Mouse (Mus musculus): ENCODE measurements around the gene Cacnb4. TPM values are rescaled to one million over a fixed set of nuclear protein-coding genes. Genes with fewer than 3 reads are reported as not detected.

Gene Cacnb4
- polyA plus RNA-seq, 1 experiment = 0.01 TPM

DNA sequence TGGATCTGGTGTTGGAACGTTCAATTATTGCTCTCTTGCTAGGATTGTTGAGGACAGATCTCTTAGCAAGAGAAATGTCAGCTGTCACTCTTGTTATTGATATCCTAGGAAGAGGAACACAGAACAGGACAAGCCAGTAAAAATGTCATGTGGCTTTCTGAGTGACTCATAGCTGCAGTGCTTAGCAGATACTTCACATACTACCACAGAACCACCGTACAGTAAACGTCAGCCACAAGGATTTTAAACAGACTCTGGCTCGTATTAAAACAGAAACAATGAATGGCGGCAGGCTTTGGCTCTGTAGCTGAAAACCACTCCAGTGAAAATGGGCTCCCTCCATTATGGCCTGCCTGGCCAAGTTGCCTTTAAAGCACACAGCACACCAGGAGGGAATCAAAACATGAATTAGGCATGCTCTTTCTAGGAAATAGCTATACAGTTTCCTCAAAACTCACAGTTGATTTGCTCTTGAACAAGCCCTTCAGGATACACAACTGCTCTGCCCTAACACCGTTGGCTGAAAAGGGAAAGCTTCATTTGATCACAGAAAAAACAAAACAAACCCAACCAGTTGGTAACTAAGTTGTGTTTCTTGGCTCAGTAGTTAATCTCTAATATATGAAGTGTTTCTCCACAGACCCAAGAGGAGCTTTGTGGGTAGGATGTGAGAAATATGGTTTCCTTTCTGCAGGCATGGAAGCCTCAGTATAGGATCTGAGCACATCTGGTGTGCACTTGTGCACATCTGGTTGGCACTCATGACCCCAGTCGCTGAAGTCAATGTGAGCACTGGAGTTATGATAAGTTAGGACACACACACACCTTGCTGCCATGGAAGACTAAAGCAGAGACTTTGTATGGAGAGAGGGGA, 220.8 kb downstream of the Cacnb4 start:
- Histone ChIP-seq H3K27me3 (ENCODE audit: control insufficient read depth, insufficient read depth, insufficient read length) (no peaks in the 10 kb centered on the region), H3ac (ENCODE audit: control insufficient read depth, insufficient read length) (no peak overlapping the region), H3K79me2 (ENCODE audit: control insufficient read depth, insufficient read depth) (no peaks in the 10 kb centered on the region), H3K4me2 (ENCODE audit: low read depth) (peak overlapping the region; percentile 64), H3K36me3 (ENCODE audit: control insufficient read depth, insufficient read depth) (no peaks in the 10 kb centered on the region), H3K4me3 (no peak overlapping the region)
- TF ChIP-seq MYOG (IDR thresholded peaks at IDR 0.05; ENCODE audit: control insufficient read depth in 1 of 3, insufficient read depth in 1 of 3, insufficient read length in 2 of 3, low read depth in 2 of 3) = no peak
- TF ChIP-seq USF1 (IDR thresholded peaks at IDR 0.05; ENCODE audit: low read depth) = peak; percentile 39

DNA sequence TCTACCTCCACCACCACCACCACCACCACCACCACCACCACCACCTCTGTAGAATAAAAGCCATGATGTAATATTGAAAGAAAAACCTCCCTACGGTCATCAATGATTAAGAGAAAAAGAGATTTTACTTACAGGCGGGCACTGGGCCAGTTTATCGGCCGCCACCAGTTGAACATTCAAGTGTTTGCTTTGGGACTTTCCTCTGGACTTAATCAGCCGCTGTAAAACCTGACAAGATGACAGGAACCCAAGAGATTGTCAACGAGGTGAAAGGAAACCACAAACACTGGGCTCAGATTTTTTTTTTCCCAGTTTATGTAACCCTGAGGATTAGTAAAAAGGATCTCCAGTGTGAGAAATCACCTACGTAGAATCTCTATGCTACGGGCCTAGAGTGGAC, 226.8 kb downstream of the Cacnb4 start:
- no peaks in the 10 kb centered on the region for H3K36me3 ChIP-seq (ENCODE audit: control insufficient read depth, insufficient read depth)
- H3ac ChIP-seq (ENCODE audit: control insufficient read depth, insufficient read length) = no peak overlapping the region
- H3K4me2 ChIP-seq (ENCODE audit: low read depth) = no peak overlapping the region
- no peak for TF ChIP-seq POLR2AphosphoS2 (IDR thresholded peaks at IDR 0.05; ENCODE audit: insufficient read length, low read depth)
- no peaks in the 10 kb centered on the region for H3K27me3 ChIP-seq (ENCODE audit: control insufficient read depth, insufficient read depth, insufficient read length)
- no peaks in the 10 kb centered on the region for H3K79me2 ChIP-seq (ENCODE audit: control insufficient read depth, insufficient read depth)
- no peak overlapping the region for H3K4me3 ChIP-seq

DNA sequence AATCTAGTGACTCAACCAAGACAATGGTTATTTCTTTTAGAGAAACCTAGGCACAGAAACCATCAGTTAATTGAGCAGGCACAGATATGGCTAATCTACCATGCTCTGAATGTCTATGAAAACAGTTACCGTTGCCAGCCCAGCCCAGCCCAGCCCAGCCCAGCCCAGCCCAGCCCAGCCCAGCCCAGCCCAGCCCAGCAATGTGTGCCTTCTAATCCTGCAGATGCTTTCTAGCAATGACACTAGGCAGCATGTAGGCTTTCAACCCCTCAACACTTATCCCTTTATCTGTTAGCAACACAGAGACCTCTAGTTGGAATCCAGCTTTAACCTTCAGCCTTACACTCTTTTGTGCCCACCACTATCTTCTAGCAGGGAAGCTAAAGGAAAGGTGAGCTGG, 227.7 kb downstream of the Cacnb4 start:
- no peak for TF ChIP-seq SRF (IDR thresholded peaks at IDR 0.05; ENCODE audit: control insufficient read depth, insufficient read length, low read depth)
- TF ChIP-seq MYOD1 (IDR thresholded peaks at IDR 0.05; ENCODE audit: control insufficient read depth in 1 of 3, insufficient read length in 2 of 3, low read depth in 2 of 3) = no peak
- TF ChIP-seq POLR2A (IDR thresholded peaks at IDR 0.05; ENCODE audit: insufficient read length, low read depth) = no peak
- TF ChIP-seq TCF3 (IDR thresholded peaks at IDR 0.05; ENCODE audit: insufficient read length, low read depth) = no peak
- TF ChIP-seq USF1 (IDR thresholded peaks at IDR 0.05; ENCODE audit: low read depth) = no peak
- no peak for TF ChIP-seq MAX (IDR thresholded peaks at IDR 0.05; ENCODE audit: low read depth)
- TF ChIP-seq CEBPB (IDR thresholded peaks at IDR 0.05; ENCODE audit: insufficient read depth, poor library complexity, severe bottlenecking) = no peak
- TF ChIP-seq E2F4 (IDR thresholded peaks at IDR 0.05; ENCODE audit: insufficient read depth) = no peak
- TF ChIP-seq POLR2AphosphoS2 (IDR thresholded peaks at IDR 0.05; ENCODE audit: insufficient read length, low read depth) = no peak
- TF ChIP-seq TCF12 (IDR thresholded peaks at IDR 0.05; ENCODE audit: insufficient read depth, poor library complexity, severe bottlenecking) = no peak
- no peak for TF ChIP-seq REST (IDR thresholded peaks at IDR 0.05; ENCODE audit: insufficient read depth, insufficient read length)
- no peak for TF ChIP-seq MYOG (IDR thresholded peaks at IDR 0.05; ENCODE audit: control insufficient read depth in 1 of 3, insufficient read depth in 1 of 3, insufficient read length in 2 of 3, low read depth in 2 of 3)
- Histone ChIP-seq H3K79me2 (ENCODE audit: control insufficient read depth, insufficient read depth) (no peaks in the 10 kb centered on the region), H3K36me3 (ENCODE audit: control insufficient read depth, insufficient read depth) (no peaks in the 10 kb centered on the region), H3ac (ENCODE audit: control insufficient read depth, insufficient read length) (no peak overlapping the region), H3K27me3 (ENCODE audit: control insufficient read depth, insufficient read depth, insufficient read length) (no peaks in the 10 kb centered on the region), H3K4me3 (no peak overlapping the region), H3K4me2 (ENCODE audit: low read depth) (no peak overlapping the region)

DNA sequence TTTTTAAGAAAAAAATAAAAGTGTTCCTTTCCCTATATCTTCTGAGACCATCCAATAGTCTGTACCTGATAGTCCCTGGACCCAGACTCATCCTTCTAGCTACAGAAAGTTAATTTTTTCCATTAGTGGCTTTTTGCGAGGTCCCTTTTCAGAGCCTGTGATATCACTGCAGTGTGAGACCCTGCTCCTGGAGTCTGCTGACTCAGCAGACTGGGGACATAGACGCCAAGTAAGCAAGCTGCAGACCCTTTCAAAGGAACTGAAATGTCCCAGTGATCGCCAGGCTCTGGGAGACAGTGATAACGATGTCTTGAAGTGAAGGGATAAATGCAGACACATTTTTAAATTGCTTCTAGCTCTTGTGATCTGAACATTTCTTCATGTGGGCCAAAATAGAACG, 230.0 kb downstream of the Cacnb4 start:
- H3K36me3 ChIP-seq (ENCODE audit: control insufficient read depth, insufficient read depth) = no peaks in the 10 kb centered on the region
- TF ChIP-seq CEBPB (IDR thresholded peaks at IDR 0.05; ENCODE audit: insufficient read depth, poor library complexity, severe bottlenecking) = no peak
- no peak for TF ChIP-seq MYOG (IDR thresholded peaks at IDR 0.05; ENCODE audit: control insufficient read depth in 1 of 3, insufficient read depth in 1 of 3, insufficient read length in 2 of 3, low read depth in 2 of 3)
- TF ChIP-seq USF1 (IDR thresholded peaks at IDR 0.05; ENCODE audit: low read depth) = no peak
- TF ChIP-seq TCF12 (IDR thresholded peaks at IDR 0.05; ENCODE audit: insufficient read depth, poor library complexity, severe bottlenecking) = no peak
- no peak for TF ChIP-seq E2F4 (IDR thresholded peaks at IDR 0.05; ENCODE audit: insufficient read depth)
- no peak for TF ChIP-seq TCF3 (IDR thresholded peaks at IDR 0.05; ENCODE audit: insufficient read length, low read depth)
- no peak for TF ChIP-seq POLR2AphosphoS2 (IDR thresholded peaks at IDR 0.05; ENCODE audit: insufficient read length, low read depth)
- no peak for TF ChIP-seq SRF (IDR thresholded peaks at IDR 0.05; ENCODE audit: control insufficient read depth, insufficient read length, low read depth)
- no peak for TF ChIP-seq REST (IDR thresholded peaks at IDR 0.05; ENCODE audit: insufficient read depth, insufficient read length)
- TF ChIP-seq POLR2A (IDR thresholded peaks at IDR 0.05; ENCODE audit: insufficient read length, low read depth) = no peak
- no peak overlapping the region for H3K4me3 ChIP-seq

DNA sequence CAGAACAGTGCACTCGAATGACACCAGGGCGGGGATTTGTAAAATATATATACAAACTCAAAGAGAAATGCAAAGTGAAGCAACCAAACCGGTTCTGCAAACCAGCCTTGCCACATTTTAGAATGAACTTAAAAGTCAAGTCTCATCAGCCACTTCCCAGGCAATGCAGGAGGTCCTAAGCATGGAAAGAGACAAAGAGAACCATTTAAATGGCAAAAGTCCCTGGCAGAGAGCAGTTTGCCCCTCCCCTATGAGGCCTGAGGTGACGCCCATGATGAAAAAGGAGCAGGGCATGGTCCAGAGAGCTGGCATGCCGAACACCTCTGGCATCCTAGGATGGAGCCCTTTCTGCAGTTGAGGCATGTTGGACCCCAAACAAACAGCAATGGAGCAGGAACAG, 234.5 kb downstream of the Cacnb4 start:
- H3K79me2 ChIP-seq (ENCODE audit: control insufficient read depth, insufficient read depth) = no peaks in the 10 kb centered on the region
- no peaks in the 10 kb centered on the region for H3K27me3 ChIP-seq (ENCODE audit: control insufficient read depth, insufficient read depth, insufficient read length)
- H3K4me2 ChIP-seq (ENCODE audit: low read depth) = no peak overlapping the region
- TF ChIP-seq MYOD1 (IDR thresholded peaks at IDR 0.05; ENCODE audit: control insufficient read depth in 1 of 3, insufficient read length in 2 of 3, low read depth in 2 of 3) (no peak), TCF3 (IDR thresholded peaks at IDR 0.05; ENCODE audit: insufficient read length, low read depth) (no peak), CEBPB (IDR thresholded peaks at IDR 0.05; ENCODE audit: insufficient read depth, poor library complexity, severe bottlenecking) (no peak), MYOG (IDR thresholded peaks at IDR 0.05; ENCODE audit: control insufficient read depth in 1 of 3, insufficient read depth in 1 of 3, insufficient read length in 2 of 3, low read depth in 2 of 3) (no peak), MAX (IDR thresholded peaks at IDR 0.05; ENCODE audit: low read depth) (no peak), POLR2AphosphoS2 (IDR thresholded peaks at IDR 0.05; ENCODE audit: insufficient read length, low read depth) (no peak), REST (IDR thresholded peaks at IDR 0.05; ENCODE audit: insufficient read depth, insufficient read length) (no peak), USF1 (IDR thresholded peaks at IDR 0.05; ENCODE audit: low read depth) (no peak), SRF (IDR thresholded peaks at IDR 0.05; ENCODE audit: control insufficient read depth, insufficient read length, low read depth) (no peak), TCF12 (IDR thresholded peaks at IDR 0.05; ENCODE audit: insufficient read depth, poor library complexity, severe bottlenecking) (no peak), POLR2A (IDR thresholded peaks at IDR 0.05; ENCODE audit: insufficient read length, low read depth) (no peak), E2F4 (IDR thresholded peaks at IDR 0.05; ENCODE audit: insufficient read depth) (no peak)
- H3ac ChIP-seq (ENCODE audit: control insufficient read depth, insufficient read length) = no peak overlapping the region
- H3K4me3 ChIP-seq = no peak overlapping the region
- H3K36me3 ChIP-seq (ENCODE audit: control insufficient read depth, insufficient read depth) = no peaks in the 10 kb centered on the region

More for the DNA sequence above, 230.0 kb downstream of the Cacnb4 start:
- no peaks in the 10 kb centered on the region for H3K27me3 ChIP-seq (ENCODE audit: control insufficient read depth, insufficient read depth, insufficient read length)
- no peaks in the 10 kb centered on the region for H3K79me2 ChIP-seq (ENCODE audit: control insufficient read depth, insufficient read depth)
- H3K4me2 ChIP-seq (ENCODE audit: low read depth) = no peak overlapping the region
- H3ac ChIP-seq (ENCODE audit: control insufficient read depth, insufficient read length) = no peak overlapping the region

Measured in myocyte (in vitro differentiated cells).